Mouse (Mus musculus) ES-Bruce4 (cell line): ENCODE results near the gene Bdh1.

Source experiments
- CTCF ChIP-seq: IDR thresholded peaks from one replicate; pipeline ENCODE4 v1.8.1; 2011; ENCODE audit warnings: low read depth, low read length
- POLR2A ChIP-seq: IDR thresholded peaks from one replicate; pipeline ENCODE4 v1.8.1; 2011; ENCODE audit warnings: low read length; ENCODE audit not compliant: insufficient read depth

DNA sequence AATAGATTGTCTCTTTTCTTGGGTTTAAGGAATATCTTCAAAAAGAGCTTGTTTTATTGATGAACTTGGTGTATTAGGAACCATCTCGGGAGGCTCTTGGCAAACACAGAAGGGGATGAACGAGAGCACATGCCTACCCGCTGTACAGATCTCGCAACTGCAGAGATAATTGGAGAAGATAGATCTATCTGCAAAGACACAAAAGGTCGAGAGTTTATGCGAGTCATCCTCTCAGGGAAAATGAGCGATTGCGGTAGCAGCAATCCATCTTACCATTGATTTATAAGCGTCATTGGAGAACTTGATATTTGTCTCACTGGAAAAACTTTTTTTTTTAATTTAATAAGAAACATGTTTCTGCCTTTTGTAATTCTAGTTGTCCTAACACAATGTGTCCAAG, 73.7 kb downstream of the Bdh1 start:
- no peak for TF ChIP-seq CTCF
- no peak for TF ChIP-seq POLR2A
